Mouse (Mus musculus): Measurements from ENCODE around the gene Pdzph1. TPM values are rescaled to one million over a fixed set of nuclear protein-coding genes. Genes with fewer than 3 reads are reported as not detected.

Gene Pdzph1
- under 1 TPM in 1 of 2 experiments, not detected in 1; 0.12 TPM for polyA plus RNA-seq (2017; shearing (Covaris generic))

DNA sequence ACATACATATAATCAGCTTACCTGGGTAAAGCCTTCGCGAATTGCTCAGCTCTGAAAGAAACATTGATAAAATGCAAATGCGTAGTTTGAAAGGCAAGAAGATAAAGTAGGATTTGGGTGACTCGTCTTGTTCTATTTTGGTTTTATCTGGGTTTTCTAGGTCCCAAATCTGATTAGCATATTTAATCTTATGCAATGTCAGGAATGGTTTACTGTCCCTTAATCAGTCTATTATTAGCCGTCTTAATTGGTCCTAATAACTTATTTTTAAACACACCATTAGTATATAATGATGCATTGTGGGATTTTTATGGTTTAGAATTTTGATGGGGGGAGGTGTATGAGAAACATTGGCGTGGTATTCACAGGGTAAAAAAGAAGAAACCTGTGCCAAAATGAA lies at the start of gene Pdzph1:
Gene Pdzph1 (minus strand): TSS at position 101 of the 400 bp plus-strand sequence.

DNA sequence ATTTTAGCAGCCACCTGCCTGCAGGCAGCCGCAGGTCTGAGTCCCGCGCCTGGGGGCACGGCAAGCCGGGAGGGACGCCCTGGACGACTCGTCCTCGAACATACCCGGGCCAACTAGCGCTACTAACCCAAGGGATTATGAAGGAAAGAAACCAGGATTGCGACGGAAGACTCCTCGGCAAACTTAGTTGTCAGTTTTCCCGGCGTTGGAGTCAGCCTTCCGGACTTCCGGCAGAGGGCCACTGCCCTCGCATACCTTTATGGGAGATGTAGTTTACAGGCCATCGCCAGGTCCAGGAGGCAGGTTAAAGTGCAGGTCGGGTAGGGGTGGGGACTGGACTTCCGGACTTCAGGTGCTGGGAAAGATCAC lies 21.9 kb upstream of the Pdzph1 start, which contains the start of gene Nudt12:
Gene Nudt12 (minus strand): TSS at position 282 of the 369 bp plus-strand sequence.

Other genes with a start within 250 kb of the Pdzph1 start
- gene Nudt12, start 22.0 kb upstream of the Pdzph1 start, polyA plus RNA-seq (2017; shearing (Covaris generic)) = under 1 TPM in 1 of 2 experiments, not detected in 1; 0.66 TPM

Measured in activated CD4-positive, CD25-positive, alpha-beta regulatory T cell (primary cell).